Mouse (Mus musculus) right cerebral cortex, postnatal 36 days (tissue): ENCODE measurements at regions not wholly inside any gene's neighbourhood (a gene's known extent, or its start where the extent isn't known, plus 50 kb on each side); places are given as distances from the start of the nearest gene placed in this dataset.

ENCODE experiments used
- DNase-seq, 2 experiments: peaks; one replicate each; pipeline ENCODE4 v3.0.0; 2022; ENCODE audit warnings: low spot score in 2 of 2, mixed read lengths in 1 of 2

DNA sequence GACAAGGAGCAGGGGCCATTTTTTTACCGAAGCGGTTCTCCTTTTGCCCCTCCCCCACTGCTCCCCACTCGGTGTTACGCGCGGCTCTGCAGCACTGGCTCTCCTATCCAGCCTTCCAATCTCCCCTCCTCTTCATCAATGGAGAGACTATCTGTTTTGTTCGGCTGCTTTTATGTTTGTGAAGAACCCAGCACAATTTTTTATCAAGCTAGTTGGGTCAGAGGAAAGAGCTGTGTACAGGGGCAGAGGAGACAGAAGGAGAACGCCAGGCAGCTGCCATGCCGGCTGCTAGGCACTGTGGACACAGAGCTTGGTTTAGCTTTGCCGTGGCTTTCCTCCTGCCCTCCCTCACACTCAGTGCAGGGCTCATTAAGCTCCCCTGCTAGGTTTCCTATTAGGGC lies 280.3 kb downstream of the Sox11 start:
- DNase-seq: no peak

DNA sequence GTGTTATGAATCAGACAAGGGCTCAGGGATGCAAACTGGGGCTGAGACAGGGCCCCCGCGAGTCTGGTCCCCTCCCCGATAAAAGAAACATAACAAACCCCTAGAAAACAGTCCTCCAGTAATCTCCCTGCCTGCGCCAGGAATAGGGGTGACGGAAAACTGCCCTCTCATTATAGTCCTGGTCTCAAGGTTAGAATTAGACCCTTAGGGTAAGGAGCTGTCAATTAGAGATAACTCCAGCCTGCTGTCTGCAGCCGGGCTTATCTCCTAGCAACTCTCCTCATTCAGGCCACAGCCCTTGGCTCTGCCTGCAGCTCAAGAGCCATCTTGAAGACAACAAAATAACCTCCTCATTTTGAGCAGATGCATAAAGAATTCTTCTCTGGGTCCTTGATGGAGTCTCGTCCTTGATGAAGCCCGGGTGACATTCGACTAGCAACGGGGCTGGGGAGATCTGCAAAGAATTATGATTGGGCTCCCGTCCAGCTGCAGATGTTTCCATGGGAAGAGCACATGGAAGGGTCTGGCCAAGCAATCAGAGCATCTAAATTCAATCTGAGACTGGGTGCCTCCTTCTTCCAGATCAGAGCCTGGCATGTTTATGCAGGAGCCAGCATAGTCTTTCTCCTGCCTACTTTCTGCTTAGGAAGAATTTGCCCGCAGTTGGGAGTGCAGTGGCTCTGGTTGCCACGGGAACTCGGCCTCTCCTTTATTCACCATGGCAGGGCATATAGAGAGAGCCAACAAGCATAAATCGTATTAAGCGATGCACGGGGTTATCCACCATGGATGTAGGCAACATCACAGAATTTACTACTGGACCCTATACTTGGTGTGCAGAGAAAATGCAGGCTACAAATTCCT lies 281.2 kb downstream of the Sox11 start:
- DNase-seq: no peak

DNA sequence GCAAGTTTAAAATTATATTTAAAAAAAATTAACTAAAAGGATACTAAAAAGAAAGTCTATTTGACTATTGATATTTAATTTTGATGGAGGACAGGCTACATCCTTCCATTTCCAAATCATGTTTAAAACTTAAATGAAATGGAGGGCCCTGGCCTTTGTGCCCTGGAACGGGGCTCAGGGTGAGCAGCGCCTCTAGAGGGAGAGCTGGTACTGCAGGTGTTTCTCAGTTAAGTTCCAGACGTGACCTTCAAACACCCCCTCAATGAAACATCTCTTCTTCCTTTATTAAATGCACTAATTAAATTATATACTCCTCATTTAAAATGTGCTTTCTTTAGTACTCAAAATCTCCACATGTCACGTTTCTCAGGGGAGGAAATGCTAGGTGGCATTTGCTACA lies 282.5 kb downstream of the Sox11 start:
- DNase-seq: no peak

DNA sequence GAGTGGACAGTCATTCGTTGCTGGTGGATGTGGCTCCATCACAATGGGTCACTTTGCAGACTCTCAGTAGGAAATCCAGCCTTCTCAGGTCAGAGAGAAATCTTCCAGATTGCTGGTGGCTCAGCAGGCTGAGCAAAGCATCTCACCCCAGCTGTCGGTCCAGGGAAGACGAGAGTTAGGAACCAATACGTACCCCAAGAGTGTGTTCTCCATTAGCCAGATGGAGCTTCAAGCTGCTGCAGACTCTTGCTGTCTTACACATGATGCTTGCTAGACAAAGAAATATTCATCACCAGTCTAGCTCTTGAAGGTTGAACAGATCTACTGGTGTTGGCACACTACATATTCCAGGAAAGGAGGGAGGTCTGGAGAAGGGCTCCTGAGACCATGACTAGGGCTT lies 288.0 kb downstream of the Sox11 start:
- DNase-seq: no peak

DNA sequence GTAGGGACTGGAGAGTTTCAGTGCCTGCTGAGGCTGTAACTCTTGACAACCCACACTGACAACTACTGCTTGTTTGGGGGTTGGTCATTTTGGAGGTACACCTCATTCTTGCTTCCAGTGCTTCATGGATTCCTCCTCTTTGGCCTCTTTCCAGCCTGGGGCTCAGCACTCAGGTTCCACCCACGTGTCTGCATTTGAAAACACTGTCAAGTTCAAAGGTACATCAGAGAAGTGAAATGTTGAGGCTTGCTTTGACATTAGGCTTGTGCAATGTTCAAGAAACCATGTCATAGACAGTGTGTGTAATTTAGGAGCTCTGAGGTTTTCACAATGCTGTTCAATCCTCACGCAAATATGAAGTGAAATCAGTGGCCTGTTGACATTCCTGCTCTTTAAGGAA lies 304.5 kb downstream of the Sox11 start:
- no peak for DNase-seq

DNA sequence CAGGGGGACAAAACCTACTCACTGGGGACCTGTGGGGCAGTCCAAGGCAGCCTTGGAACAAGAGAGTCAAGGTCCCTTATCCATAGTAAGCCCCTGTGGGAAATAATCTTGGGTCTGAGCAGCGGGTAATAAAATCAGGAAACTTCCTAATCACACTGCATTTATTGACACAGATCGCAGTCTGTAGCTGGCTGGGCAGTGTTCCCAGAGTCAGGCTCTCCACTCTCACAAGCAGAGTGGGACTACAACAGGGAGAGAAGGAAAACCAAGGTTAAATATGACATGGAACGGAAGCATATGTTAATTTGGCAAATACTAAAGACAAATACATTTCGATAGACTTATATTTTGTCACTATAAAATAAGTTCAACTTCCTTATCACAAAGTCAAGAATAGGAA lies 322.6 kb downstream of the Sox11 start:
- DNase-seq: no peak

DNA sequence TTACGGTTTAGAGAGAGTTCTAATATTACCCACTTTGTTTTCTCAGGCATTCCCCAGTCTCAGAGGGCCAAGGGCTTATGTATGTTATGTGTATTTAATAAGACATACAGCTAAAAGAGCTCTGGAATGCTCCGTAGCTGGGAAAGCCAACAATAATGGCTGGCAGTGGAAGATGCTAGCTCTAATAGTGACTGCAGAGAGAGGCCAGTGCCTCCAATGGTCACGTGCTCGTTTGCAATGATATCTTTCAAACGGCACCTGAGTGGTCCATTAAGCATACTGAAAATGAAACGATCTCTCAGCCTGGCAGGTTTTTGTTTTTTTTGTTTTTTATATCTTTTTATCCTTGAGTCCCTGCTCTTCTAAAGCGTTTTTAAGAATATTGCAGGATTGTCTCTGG lies 324.0 kb downstream of the Sox11 start:
- DNase-seq: no peak

DNA sequence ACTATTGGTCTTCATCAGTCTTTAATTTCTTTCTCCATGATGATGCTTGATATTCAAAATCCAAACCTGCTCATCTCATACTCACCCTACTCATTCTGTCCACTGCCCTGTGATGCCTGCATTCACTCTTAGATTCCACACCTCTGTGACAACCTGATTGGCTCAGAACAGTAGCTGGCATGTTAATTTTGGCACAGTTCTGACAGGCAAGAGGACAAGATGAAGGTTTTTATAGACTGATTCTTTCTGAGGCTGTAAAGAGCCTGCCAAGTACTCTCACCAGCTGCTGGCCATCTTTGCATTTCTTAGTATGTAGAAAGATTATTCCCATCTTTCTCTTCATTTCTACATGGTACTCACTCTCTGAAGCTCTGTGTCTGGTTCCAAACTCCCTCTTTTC lies 343.1 kb downstream of the Sox11 start:
- DNase-seq: no peak

DNA sequence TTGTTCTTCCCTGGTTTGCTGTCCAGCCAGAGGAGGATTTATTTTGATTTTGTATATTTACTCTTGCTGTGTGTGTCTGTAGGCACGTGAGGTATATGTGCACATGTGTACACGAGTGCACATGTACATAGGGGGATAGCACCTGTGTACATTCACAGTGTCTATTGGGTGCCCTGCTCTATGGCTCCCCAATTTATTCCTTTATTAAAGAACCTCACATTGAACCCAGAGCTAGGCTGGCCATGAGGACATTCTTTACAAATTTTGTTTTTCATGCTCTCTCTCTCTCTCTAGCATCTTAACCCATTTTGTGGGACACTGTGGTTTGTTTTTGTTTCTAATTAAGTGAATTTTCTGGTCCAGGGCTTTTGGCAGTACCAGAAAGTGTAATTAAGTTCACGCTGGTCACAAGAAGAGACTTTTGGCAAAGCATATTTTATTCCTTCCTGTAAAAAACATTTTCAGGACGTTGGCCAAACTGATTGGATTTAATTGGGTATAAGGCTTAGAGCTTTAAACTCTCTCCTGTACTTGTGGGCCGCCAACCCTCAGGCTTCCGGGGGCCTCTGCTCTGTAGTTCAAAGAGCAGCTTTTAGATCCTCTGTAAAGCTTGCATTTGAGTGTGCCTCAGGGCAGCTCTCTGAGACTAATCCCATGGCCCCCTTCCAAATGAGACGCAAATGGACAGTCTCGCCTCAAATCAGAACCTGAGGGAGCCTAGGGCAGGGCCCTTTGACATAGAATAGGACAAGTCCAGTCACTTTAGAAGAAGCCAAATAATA lies 365.9 kb downstream of the Sox11 start:
- DNase-seq: no peak

DNA sequence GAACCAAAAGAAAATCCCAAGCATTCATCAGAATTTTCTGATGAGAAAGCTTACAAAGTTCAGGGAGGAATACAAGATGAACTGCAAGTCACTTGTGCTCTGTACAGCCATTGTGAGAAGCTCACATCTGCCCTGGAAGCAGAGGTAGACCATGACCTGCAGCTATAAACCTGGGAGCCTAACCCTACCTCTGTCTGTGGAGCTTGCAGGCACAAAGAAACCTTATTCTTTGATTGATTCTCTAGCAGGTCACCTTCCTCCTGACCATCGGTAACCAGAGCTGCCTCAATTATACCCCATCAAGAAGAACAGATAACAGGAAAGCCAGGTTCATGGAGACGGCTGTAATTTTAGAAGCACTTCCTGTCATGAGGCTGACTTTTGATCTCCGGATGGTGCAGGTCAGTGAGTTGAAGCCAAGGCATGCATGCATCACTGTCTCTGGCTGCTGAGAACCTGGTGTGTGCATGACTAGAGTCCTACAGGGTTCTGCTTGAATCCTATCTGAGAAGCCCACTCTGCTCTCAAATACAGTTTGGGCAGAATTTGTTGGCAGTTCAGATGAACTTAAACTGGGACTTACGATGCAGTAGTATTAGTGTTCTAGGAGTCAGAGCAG lies 369.8 kb downstream of the Sox11 start:
- DNase-seq: no peak

DNA sequence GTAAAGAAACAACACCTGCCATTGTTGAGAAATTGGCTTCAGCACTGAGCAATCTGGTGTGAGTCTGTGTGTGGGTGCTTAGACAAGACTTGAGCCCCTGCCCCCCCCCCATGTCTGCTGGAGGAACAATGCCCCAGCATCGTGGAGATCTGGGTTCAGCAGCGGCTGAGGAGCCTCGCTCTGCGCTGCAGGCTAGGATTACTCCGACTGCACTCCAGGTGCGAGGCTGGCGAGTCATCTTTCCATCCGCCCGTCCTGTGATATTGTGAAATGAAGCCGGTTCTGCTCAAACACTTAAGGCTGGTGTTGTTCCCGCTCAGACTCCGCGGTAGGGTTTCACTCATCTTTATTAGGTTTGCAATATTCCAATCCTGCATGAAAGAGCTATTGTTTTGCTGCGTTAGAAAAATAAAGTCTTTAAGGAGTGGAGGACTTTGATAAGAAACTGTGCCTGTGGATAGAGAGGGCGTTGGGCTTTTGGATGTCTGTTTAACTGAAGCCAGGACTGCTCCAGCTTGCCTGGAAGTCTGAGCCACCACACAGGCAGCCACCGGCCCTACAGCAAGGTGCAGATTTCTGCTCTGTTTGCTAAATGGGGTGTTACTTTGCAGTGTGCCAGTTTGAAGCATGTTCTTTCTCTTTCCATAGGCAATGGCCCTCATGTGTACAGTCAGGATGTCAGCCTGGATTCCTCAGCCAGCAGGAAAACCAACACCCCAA lies 375.2 kb downstream of the Sox11 start:
- no peak for DNase-seq

DNA sequence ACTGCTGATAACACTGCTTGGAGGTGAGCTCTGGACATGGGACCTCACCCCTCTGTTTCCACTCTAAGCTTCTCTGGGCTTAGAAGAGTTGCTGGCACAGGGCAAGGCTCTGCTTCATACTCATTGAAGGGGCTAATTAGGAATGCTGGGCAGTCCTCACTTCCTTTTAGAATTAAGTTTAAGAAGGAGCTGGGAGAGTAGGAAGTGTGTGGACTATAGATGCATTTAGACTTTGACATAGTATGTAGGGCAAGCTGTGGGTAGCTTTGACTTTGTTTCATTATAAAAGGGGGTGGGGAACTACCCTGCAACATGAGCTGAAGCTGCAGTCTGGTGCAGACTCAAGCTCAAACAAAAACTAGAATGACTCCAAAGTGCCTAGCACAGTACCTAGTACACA lies 378.5 kb downstream of the Sox11 start:
- no peak for DNase-seq

DNA sequence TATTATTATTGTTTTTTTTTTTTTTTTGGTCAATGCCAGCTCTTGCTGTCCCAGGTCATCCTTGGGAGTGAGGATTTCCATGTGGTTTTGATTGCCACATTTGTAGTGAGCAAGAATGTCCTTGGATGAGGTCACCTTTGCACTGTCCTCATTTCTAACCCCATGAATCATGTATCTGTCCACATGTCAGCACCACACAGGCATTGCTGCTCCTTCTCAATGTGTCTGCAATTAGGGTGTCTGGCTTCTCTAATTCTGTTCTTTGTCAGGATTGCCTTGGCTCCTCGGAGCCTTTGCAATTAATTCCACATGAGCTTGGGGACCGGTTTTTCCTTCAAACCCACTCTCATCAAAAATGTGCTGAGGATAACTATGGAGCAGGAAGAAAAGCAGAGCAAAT lies 402.5 kb downstream of the Sox11 start:
- DNase-seq: no peak

DNA sequence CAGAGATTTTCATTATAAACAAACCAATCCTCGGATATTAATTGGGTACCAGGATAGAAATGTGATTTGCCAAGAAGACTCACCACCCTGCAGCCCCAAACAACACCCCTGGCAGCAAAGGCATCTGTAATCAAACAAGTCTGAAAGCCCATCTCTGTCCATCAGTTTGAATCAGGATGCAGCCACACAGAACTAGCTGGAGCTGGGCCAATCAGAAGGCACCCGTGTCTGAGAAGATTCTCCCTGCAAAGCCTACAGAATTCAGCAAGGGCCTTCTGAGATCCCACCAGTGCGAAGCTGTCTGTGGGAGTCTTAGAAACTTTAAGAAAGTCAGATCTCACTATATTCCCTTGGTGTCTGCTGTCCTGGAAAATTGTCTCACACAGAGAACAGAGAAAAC lies 404.5 kb downstream of the Sox11 start:
- DNase-seq: no peak

DNA sequence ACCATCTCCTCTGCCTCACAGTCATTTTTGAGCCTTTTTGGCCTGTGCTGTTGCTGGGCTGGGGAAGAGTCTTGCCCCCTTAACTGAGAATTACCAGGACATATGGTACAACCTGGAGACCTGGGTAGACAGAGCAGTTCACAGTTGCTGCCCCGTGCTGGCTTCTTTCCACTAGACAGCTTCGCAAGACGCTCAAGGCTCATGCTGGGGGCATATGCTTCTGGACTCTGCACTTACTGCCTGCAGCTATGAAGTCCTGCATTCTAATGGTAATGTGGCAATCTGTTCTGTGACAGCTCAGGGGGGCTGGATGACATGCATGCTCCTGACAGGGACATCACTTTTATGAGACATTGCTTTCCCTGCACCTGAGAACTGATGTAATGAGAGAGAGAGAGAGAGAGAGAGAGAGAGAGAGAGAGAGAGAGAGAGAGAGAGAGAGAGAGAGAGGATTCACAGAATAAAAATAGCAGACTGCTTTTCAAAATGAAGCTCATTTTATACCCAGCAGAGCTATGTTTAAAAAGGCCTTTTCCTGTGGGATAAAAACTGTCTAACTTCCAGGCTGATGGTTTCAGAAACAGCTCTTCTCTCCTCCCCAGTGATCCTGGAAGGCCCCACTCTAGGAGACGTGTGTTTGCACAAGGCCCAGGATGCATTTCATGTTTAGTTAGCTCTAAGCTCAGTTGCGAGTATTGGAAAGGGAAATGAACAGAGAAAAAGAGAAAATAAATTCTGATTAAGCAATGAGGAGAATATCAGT lies 405.5 kb downstream of the Sox11 start:
- DNase-seq: no peak

DNA sequence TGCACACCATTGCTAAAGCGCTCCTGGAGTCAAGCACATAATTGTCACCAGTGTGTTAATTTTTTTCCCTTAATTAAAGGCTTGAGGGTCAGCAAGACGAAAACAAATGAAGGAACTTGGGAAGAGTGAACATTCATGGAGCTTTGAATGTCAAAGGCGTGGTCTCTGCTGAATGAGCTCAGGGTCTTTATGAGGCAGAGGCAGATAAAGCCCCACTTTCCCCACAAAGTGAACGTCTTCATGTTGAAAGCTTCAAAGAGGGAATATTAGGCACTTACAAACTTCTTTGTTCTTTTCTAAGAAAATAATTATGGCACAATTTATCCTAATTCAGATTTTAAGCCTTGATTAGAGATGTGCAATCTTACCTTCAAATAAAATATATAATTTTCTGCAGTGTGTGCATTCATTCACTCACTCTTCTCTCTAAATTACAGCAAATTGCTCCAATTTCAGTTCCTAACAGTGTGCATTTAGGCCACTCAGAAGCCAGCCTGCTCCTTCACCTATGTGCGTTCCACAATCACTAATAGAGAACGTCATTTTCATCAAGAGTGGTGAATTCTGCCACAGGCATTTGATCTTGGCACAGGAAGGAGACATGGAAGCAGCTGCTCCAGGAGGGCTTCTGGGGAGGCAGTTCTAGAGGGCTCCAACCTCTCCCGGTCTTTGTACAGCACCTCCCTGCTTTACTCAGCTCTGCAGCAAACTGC lies 412.1 kb downstream of the Sox11 start:
- no peak for DNase-seq

DNA sequence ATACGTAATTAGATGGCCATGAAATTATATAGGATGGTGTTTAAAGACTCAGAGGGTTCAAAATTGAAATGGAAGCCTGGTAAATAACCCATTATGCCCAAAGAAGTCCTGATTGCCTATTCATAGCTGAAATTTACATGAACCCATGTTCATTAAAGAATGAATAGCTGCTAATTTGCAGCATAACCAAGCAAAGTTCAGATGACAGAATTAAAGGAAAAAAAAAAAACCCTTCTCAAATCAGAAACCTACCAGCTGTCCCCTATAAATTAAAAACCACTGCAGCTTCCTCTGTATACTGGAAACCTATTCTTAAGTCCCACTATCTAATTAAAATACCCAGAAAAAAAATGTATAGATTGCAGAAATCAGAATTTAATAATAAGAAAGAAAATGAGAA lies 436.2 kb downstream of the Sox11 start:
- no peak for DNase-seq

DNA sequence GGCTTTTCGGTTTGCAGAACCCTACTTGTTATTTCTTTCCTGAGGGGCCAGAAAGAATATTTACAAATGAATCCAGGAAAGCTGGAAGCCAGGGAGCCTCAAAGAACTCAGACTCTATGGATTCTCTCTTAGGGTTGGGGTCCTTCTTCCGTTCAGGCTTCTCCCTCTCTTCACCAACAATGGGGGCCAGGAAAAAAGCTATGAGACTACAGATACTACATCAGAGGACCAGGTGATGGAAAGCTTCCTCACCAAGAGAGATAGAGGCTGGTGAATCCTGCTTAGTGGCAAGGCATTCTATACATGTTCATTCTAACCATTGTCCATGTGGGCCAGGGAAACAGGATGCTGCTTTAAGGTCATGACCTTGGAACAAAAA lies 434.9 kb downstream of the Cmpk2 start:
- no peak for DNase-seq

DNA sequence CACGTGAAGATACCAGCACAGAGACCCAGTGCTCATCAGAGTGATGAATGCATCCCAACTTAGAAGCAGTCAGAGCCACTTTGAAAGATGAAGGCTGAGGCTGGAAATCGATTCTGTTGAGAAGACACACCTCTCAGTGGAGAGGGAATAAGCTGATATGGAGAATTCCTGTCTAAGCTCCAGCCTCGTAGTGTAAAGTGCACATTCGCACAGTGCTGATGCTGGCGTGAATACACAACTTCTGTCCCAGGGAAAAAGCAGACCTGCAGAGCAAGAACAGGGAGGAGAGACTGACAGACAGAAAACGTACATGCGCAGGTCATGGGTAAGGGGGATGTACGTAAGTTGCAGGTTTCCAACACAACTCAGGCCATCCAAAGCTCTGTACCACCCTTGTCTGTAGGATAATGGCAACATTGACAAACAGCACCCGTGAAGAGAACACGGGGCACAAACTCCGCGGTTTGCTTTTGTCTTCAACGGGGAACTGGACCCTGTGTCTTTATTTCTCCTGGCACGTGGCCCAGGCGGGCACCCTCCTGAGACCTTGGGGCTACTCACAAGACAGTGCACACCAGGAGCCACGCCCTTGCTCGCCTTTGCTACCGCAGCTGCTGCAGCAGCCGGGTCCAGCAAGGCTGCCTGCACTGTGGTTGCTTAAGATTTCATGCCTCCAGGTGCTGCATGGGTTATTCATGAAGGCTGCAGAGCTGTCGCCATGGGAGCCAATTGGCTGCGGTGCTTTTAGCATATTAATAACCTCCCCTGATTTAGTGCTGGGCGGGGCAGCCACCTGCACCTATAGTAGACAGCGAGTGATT lies 434.3 kb downstream of the Cmpk2 start:
- peak; percentile 15 to 18 for DNase-seq

DNA sequence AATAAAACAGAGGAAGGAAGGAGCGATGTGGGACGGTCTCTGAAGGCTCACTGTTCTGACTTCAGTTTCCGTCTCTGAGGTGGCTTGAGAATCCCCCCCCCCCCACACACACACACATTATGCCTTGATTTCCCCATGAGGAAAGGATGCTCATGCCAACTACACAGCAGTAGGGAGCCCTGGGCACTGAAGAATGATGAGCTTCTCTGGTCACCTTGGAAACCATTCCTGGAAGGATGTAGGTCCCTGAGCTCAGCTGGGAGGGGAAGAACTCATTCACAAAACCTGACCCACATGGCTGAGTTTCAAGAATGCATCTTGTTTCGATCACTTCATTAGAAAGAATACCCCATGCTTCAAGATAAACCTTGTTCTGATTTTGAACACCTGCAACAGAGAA lies 422.2 kb downstream of the Cmpk2 start:
- DNase-seq: no peak
